Mouse (Mus musculus) retina, adult 2 months (tissue): ENCODE measurements around the gene 1700011L22Rik.
A peak's percentile ranks its signal among the peaks of the same experiment; 100 is the strongest.

ENCODE experiments used
- DNase-seq: peaks from one replicate; pipeline ENCODE4 v3.0.0-alpha.2; 2012; ENCODE audit warnings: low read depth, low spot score

Gene 1700011L22Rik

GRCm38 (mm10) chr8:79248470-79248869, at the start of gene 1700011L22Rik:
1700011L22Rik (minus strand) TSS chr8:79248570.
- DNase-seq: no peak

GRCm38 (mm10) chr8:79297763-79298162, 49.4 kb upstream of the 1700011L22Rik start:
- peak; percentile 18 for DNase-seq

- DNase-seq: no peak
Measured at GRCm38 (mm10) chr8:79295276-79296105, 47.1 kb upstream of the 1700011L22Rik start.

GRCm38 (mm10) chr8:79294610-79295275, 46.4 kb upstream of the 1700011L22Rik start, which contains the start of gene Mmaa:
Mmaa (minus strand) TSS chr8:79294937.
- peak; percentile 91 for DNase-seq

GRCm38 (mm10) chr8:79293841-79294240, 45.5 kb upstream of the 1700011L22Rik start:
- no peak for DNase-seq

- no peak for DNase-seq
Measured at GRCm38 (mm10) chr8:79292712-79293264, 44.4 kb upstream of the 1700011L22Rik start.

GRCm38 (mm10) chr8:79289592-79289991, 41.2 kb upstream of the 1700011L22Rik start:
- no peak for DNase-seq

- no peak for DNase-seq
Measured at GRCm38 (mm10) chr8:79288681-79289080, 40.3 kb upstream of the 1700011L22Rik start.

- DNase-seq: no peak
Measured at GRCm38 (mm10) chr8:79288250-79288649, 39.9 kb upstream of the 1700011L22Rik start.

GRCm38 (mm10) chr8:79286424-79286823, 38.1 kb upstream of the 1700011L22Rik start:
- no peak for DNase-seq

GRCm38 (mm10) chr8:79284626-79285025, 36.3 kb upstream of the 1700011L22Rik start:
- DNase-seq: no peak

GRCm38 (mm10) chr8:79281376-79281890, 33.1 kb upstream of the 1700011L22Rik start:
- DNase-seq: no peak

- DNase-seq: no peak
Measured at GRCm38 (mm10) chr8:79277264-79277870, 29.0 kb upstream of the 1700011L22Rik start.

GRCm38 (mm10) chr8:79274940-79275339, 26.6 kb upstream of the 1700011L22Rik start:
- no peak for DNase-seq

GRCm38 (mm10) chr8:79273776-79274175, 25.4 kb upstream of the 1700011L22Rik start:
- DNase-seq: no peak

- no peak for DNase-seq
Measured at GRCm38 (mm10) chr8:79272676-79273075, 24.3 kb upstream of the 1700011L22Rik start.

- DNase-seq: no peak
Measured at GRCm38 (mm10) chr8:79268921-79269320, 20.6 kb upstream of the 1700011L22Rik start.

GRCm38 (mm10) chr8:79261920-79262319, 13.6 kb upstream of the 1700011L22Rik start:
- no peak for DNase-seq

GRCm38 (mm10) chr8:79256076-79256705, 7.8 kb upstream of the 1700011L22Rik start:
- DNase-seq: no peak

- DNase-seq: no peak
Measured at GRCm38 (mm10) chr8:79253742-79254141, 5.4 kb upstream of the 1700011L22Rik start.

- no peak for DNase-seq
Measured at GRCm38 (mm10) chr8:79243422-79243821, 4.9 kb downstream of the 1700011L22Rik start.
